Mouse (Mus musculus) midbrain, embryonic 14.5 days (tissue): ENCODE measurements at regions not wholly inside any gene's neighbourhood (a gene's known extent, or its start where the extent isn't known, plus 50 kb on each side); places are given as distances from the start of the nearest gene placed in this dataset.
A peak's percentile ranks its signal among the peaks of the same experiment; 100 is the strongest.

Source experiments
- ATAC-seq: fragments of 200-750 bp; cut with Nextera tagmentation; 2 replicates; pipeline ENCODE4 v1.8.0; 2017; ENCODE audit warnings: moderate number of reproducible peaks, moderate library complexity; ENCODE audit not compliant: low FRiP score, low TSS enrichment
- DNase-seq: peaks from one replicate; pipeline ENCODE4 v3.0.0-alpha.2; 2015
- H3K27ac ChIP-seq: fragments of 300-500 bp; sonication (generic); replicated peaks from 2 replicates; pipeline ENCODE4 v1.5.1; 2014; ENCODE audit warnings: mild to moderate bottlenecking, low read depth, low read length, moderate library complexity
- H3K27me3 ChIP-seq: fragments of 300-500 bp; sonication (generic); 2 replicates; pipeline ENCODE4 v1.6.1; 2014; ENCODE audit warnings: low read length, control low read depth, mixed read lengths; ENCODE audit not compliant: control insufficient read depth, insufficient read depth
- H3K36me3 ChIP-seq: fragments of 300-500 bp; sonication (generic); 2 replicates; pipeline ENCODE4 v1.6.1; 2014; ENCODE audit warnings: low read length, control low read depth; ENCODE audit not compliant: control insufficient read depth, insufficient read depth
- H3K4me1 ChIP-seq: fragments of 300-500 bp; sonication (generic); 2 replicates; pipeline ENCODE4 v1.6.1; 2014; ENCODE audit warnings: mild to moderate bottlenecking, antibody characterized with exemption, low read length, control low read depth; ENCODE audit not compliant: control insufficient read depth, insufficient read depth
- H3K4me2 ChIP-seq: fragments of 300-500 bp; sonication (generic); 2 replicates; pipeline ENCODE4 v1.6.1; 2014; ENCODE audit warnings: mild to moderate bottlenecking, low read length, moderate library complexity
- H3K4me3 ChIP-seq: fragments of 300-500 bp; sonication (generic); replicated peaks from 2 replicates; pipeline ENCODE4 v1.5.1; 2014; ENCODE audit warnings: low read depth, low read length
- H3K9ac ChIP-seq: fragments of 300-500 bp; sonication (generic); replicated peaks from 2 replicates; pipeline ENCODE4 v1.6.1; 2014; ENCODE audit warnings: mild to moderate bottlenecking, low read length, moderate library complexity
- H3K9me3 ChIP-seq: fragments of 300-500 bp; sonication (generic); 2 replicates; pipeline ENCODE4 v1.6.1; 2016; ENCODE audit warnings: low read length, control low read depth, mixed read lengths; ENCODE audit not compliant: control insufficient read depth
- WGBS: fragments of 180-500 bp; shearing (Covaris S2); extraction: QIAGEN DNeasy Blood & Tissue Kit; methylation state at CpG from one replicate; pipeline ENCODE4 v1.1.7; 2014; 5-methylcytosine and 5-hydroxymethylcytosine counted together

GRCm38 (mm10) chr4:92833835-92834234, 501.5 kb downstream of the Tusc1 start:
- Histone ChIP-seq H3K27me3 (no peaks in the 10 kb centered on the region), H3K9ac (no peak overlapping the region), H3K4me2 (no peak overlapping the region), H3K36me3 (no peaks in the 10 kb centered on the region), H3K4me1 (peaks cover 12% of the 10 kb centered on the region), H3K9me3 (no peaks in the 10 kb centered on the region), H3K4me3 (no peak overlapping the region), H3K27ac (no peak overlapping the region; the same call in 1 of the 2 replicates)
- peak; percentile 56 for DNase-seq
- 20% methylated on average over 5 of the region's 5 CpGs for WGBS
- ATAC-seq, result peak; percentile 63; the same call in 1 of the 2 replicates

GRCm38 (mm10) chr4:92831181-92831715, 504.1 kb downstream of the Tusc1 start:
- H3K27me3 ChIP-seq, result no peaks in the 10 kb centered on the region
- H3K36me3 ChIP-seq, result no peaks in the 10 kb centered on the region
- 82% methylated on average over 1 of the region's 1 CpGs for WGBS
- H3K9ac ChIP-seq, result no peak overlapping the region
- H3K9me3 ChIP-seq, result no peaks in the 10 kb centered on the region
- ATAC-seq, result peak; percentile 22; the same call in 1 of the 2 replicates
- no peak overlapping the region for H3K4me3 ChIP-seq
- DNase-seq, result peak; percentile 18
- peaks cover 12% of the 10 kb centered on the region for H3K4me1 ChIP-seq
- H3K4me2 ChIP-seq, result no peak overlapping the region
- H3K27ac ChIP-seq, result no peak overlapping the region; the same call in 1 of the 2 replicates

- ATAC-seq, result no peak
These were observed 507.5 kb downstream of the Tusc1 start for GRCm38 (mm10) chr4:92827831-92828230.

GRCm38 (mm10) chr4:92827405-92827804, 507.9 kb downstream of the Tusc1 start:
- no peak for ATAC-seq

More at GRCm38 (mm10) chr4:92827831-92828230, 507.5 kb downstream of the Tusc1 start:
- Histone ChIP-seq H3K27ac (no peak overlapping the region), H3K36me3 (no peaks in the 10 kb centered on the region), H3K9me3 (no peaks in the 10 kb centered on the region), H3K4me1 (peaks cover 5% of the 10 kb centered on the region; the same call in 1 of the 2 replicates), H3K27me3 (no peaks in the 10 kb centered on the region), H3K4me2 (no peak overlapping the region), H3K4me3 (no peak overlapping the region), H3K9ac (no peak overlapping the region)
- DNase-seq, result no peak

GRCm38 (mm10) chr4:92826981-92827380, 508.3 kb downstream of the Tusc1 start:
- no peak for ATAC-seq
- H3K9ac ChIP-seq, result no peak overlapping the region
- no peaks in the 10 kb centered on the region for H3K36me3 ChIP-seq
- H3K27ac ChIP-seq, result no peak overlapping the region
- DNase-seq, result no peak
- no peaks in the 10 kb centered on the region for H3K27me3 ChIP-seq
- H3K9me3 ChIP-seq, result no peaks in the 10 kb centered on the region
- H3K4me1 ChIP-seq, result peaks cover 5% of the 10 kb centered on the region; the same call in 1 of the 2 replicates
- no peak overlapping the region for H3K4me3 ChIP-seq
- H3K4me2 ChIP-seq, result no peak overlapping the region

More at GRCm38 (mm10) chr4:92827405-92827804, 507.9 kb downstream of the Tusc1 start:
- Histone ChIP-seq H3K9me3 (no peaks in the 10 kb centered on the region), H3K27me3 (no peaks in the 10 kb centered on the region), H3K4me3 (no peak overlapping the region), H3K27ac (no peak overlapping the region), H3K36me3 (no peaks in the 10 kb centered on the region), H3K9ac (no peak overlapping the region), H3K4me1 (peaks cover 5% of the 10 kb centered on the region; the same call in 1 of the 2 replicates), H3K4me2 (no peak overlapping the region)
- DNase-seq, result no peak

GRCm38 (mm10) chr4:92788157-92788556, 547.2 kb downstream of the Tusc1 start:
- H3K27ac ChIP-seq, result no peak overlapping the region
- no peaks in the 10 kb centered on the region for H3K4me1 ChIP-seq
- H3K4me2 ChIP-seq, result no peak overlapping the region
- DNase-seq, result no peak
- H3K27me3 ChIP-seq, result no peaks in the 10 kb centered on the region
- 89% methylated on average over 1 of the region's 1 CpGs for WGBS
- no peak overlapping the region for H3K9ac ChIP-seq
- H3K9me3 ChIP-seq, result no peaks in the 10 kb centered on the region
- no peak overlapping the region for H3K4me3 ChIP-seq
- no peak for ATAC-seq
- no peaks in the 10 kb centered on the region for H3K36me3 ChIP-seq

- H3K4me1 ChIP-seq, result no peaks in the 10 kb centered on the region
- no peak overlapping the region for H3K27ac ChIP-seq
- WGBS, result 87% methylated on average over 4 of the region's 4 CpGs
- no peak overlapping the region for H3K4me3 ChIP-seq
- H3K27me3 ChIP-seq, result no peaks in the 10 kb centered on the region
- no peak overlapping the region for H3K4me2 ChIP-seq
- H3K9ac ChIP-seq, result no peak overlapping the region
- H3K36me3 ChIP-seq, result no peaks in the 10 kb centered on the region
- DNase-seq (no peak), ATAC-seq (no peak)
- no peaks in the 10 kb centered on the region for H3K9me3 ChIP-seq
These were observed 557.2 kb downstream of the Tusc1 start for GRCm38 (mm10) chr4:92778076-92778475.

- no peak for ATAC-seq
These were observed 556.5 kb upstream of the Gm12666 start for GRCm38 (mm10) chr4:92748070-92748469.

GRCm38 (mm10) chr4:92746233-92746632, 554.7 kb upstream of the Gm12666 start:
- no peak overlapping the region for H3K9ac ChIP-seq
- WGBS, result 59% methylated on average over 2 of the region's 2 CpGs
- no peak overlapping the region for H3K4me2 ChIP-seq
- H3K27ac ChIP-seq, result no peak overlapping the region
- DNase-seq (peak; percentile 28), ATAC-seq (no peak)
- no peak overlapping the region for H3K4me3 ChIP-seq
- no peaks in the 10 kb centered on the region for H3K36me3 ChIP-seq
- no peaks in the 10 kb centered on the region for H3K27me3 ChIP-seq
- no peaks in the 10 kb centered on the region for H3K4me1 ChIP-seq
- H3K9me3 ChIP-seq, result no peaks in the 10 kb centered on the region

More at GRCm38 (mm10) chr4:92748070-92748469, 556.5 kb upstream of the Gm12666 start:
- no peak overlapping the region for H3K4me2 ChIP-seq
- H3K9ac ChIP-seq, result no peak overlapping the region
- WGBS, result 45% methylated on average over 2 of the region's 2 CpGs
- H3K4me1 ChIP-seq, result no peaks in the 10 kb centered on the region
- no peak overlapping the region for H3K4me3 ChIP-seq
- H3K27me3 ChIP-seq, result no peaks in the 10 kb centered on the region
- DNase-seq, result peak; percentile 46
- H3K9me3 ChIP-seq, result no peaks in the 10 kb centered on the region
- H3K36me3 ChIP-seq, result no peaks in the 10 kb centered on the region
- H3K27ac ChIP-seq, result no peak overlapping the region
